11 mouse cellular contexts compared by ENCODE assay signal in the genomic region with DNA sequence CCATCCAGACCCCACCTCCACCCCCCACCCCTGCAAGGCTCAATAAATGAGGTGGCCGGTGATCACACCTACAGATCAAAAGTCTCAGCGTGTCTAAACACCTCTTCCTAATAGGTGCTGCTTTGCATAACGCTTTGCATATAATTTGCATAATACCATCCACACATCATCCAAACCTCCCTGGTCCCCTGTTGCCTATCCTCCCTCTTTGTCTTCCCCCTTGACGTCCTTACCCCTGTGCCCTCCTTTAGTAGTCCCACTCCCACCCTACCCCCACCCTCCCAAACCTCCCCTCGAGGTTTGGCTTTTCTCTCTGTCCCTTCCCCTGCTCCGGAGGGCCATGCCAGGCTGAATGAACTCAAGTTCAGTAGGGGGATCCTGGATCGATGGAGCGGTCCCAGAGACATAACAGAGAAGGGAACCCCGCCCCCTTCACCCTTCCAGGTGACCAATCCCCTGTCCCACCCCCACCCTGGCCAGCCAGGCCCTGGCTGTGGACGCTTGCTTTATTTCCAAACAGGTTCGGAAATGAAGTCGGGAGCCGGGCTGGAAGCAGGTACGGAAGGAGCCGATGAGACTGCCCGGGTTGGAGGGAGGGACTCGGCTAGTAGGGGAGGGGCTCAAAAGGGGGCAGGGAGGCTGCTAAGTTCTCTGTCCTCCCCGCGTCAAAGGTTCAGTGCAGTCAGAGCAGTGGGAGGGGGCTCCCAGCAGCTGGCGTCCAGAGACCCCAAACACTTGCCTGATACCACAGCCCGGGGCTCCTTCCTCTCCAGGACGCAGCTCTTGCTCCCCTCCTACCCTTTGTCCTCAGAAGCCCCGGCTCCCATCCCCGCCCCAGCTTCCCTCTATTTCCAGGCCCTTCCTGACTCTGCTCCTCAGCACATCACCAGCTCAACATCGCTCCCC.
DNase-seq lines count a peak whose midpoint lies in the region; ATAC-seq and TF ChIP-seq lines count a peak whose summit lies in the region.
"Had no signal": no experiment of that assay in that cellular context is flagged by ENCODE, and none has a peak within 500 bp of the region (broad histone marks: within the 10 kb centered on the region; RNA-seq: fewer than 3 reads in every experiment).

No protein-coding gene starts in this region.

- intact Hi-C loops in gastrocnemius, postnatal 36 days (cut with DNase I), result loop anchor here (5.0 kb wide), 1 partner anchor 168 kb away; no protein-coding TSS in a partner anchor
- intact Hi-C loops in left cerebral cortex, postnatal 4 days (cut with DNase I), result no loop called here

- peak overlapping the region; percentile 74 for H3K9ac ChIP-seq in heart, embryonic 13.5 days
- H3K9ac ChIP-seq in embryonic facial prominence, embryonic 14.5 days (ENCODE audit: low read depth, low read length), result peak overlapping the region; percentile 52
- H3K9ac ChIP-seq in intestine, postnatal 0 days (ENCODE audit: low read depth, low read length), result no peak overlapping the region

- no peak for TF ChIP-seq CTCF in intestine, postnatal 0 days (IDR thresholded peaks at IDR 0.05; ENCODE audit: low read depth)

- H3K36me3 ChIP-seq in heart, embryonic 13.5 days, result no peaks in the 10 kb centered on the region
- H3K36me3 ChIP-seq in embryonic facial prominence, embryonic 14.5 days (ENCODE audit: control insufficient read depth, insufficient read depth, low read length), result no peaks in the 10 kb centered on the region
- H3K36me3 ChIP-seq in intestine, postnatal 0 days (ENCODE audit: control insufficient read depth, insufficient read depth), result no peaks in the 10 kb centered on the region

- DNase-seq in heart, adult 8-10 months (ENCODE audit: low spot score), result no peak
- DNase-seq in embryonic facial prominence, embryonic 14.5 days (ENCODE audit: low spot score), result no peak
- peak; percentile 30 for DNase-seq in neural tube, embryonic 10.5 days (ENCODE audit: extremely low spot score, low spot score)
- DNase-seq in frontal cortex, postnatal 14 days (ENCODE audit: low spot score in 2 of 2), result no peak
- no peak for DNase-seq in gastrocnemius, postnatal 36 days
- DNase-seq in left cerebral cortex, postnatal 4 days, result no peak
- DNase-seq: adrenal gland, postnatal 36 days; lung, postnatal 36 days; right cerebral cortex, postnatal 4 days had no signal

- no peaks in the 10 kb centered on the region for H3K9me3 ChIP-seq in heart, embryonic 13.5 days
- H3K9me3 ChIP-seq in embryonic facial prominence, embryonic 14.5 days (ENCODE audit: control insufficient read depth, low read length), result no peaks in the 10 kb centered on the region
- H3K9me3 ChIP-seq in intestine, postnatal 0 days (ENCODE audit: control insufficient read depth), result no peaks in the 10 kb centered on the region

- no peak for ATAC-seq in heart, embryonic 13.5 days (ENCODE audit: extremely low read depth, insufficient number of reproducible peaks, low FRiP score, low TSS enrichment)
- ATAC-seq in embryonic facial prominence, embryonic 14.5 days (ENCODE audit: low read depth), result 0 out of 2 replicates have a peak, but pooled peaks have one; percentile 4
- no peak for ATAC-seq in intestine, postnatal 0 days

- WGBS in heart, embryonic 13.5 days, result 3% methylated on average over 25 of the region's 25 CpGs
- 8% methylated on average over 25 of the region's 25 CpGs for WGBS in embryonic facial prominence, embryonic 14.5 days
- WGBS in intestine, postnatal 0 days, result 15% methylated on average over 24 of the region's 25 CpGs

- H3K4me3 ChIP-seq in heart, embryonic 13.5 days, result peak overlapping the region; percentile 47
- H3K4me3 ChIP-seq in embryonic facial prominence, embryonic 14.5 days (ENCODE audit: low read depth, low read length), result peak overlapping the region; percentile 30
- no peak overlapping the region for H3K4me3 ChIP-seq in intestine, postnatal 0 days (ENCODE audit: low read depth, low read length)

- H3K4me2 ChIP-seq in heart, embryonic 13.5 days, result peak overlapping the region; percentile 73
- peak overlapping the region; percentile 60 for H3K4me2 ChIP-seq in embryonic facial prominence, embryonic 14.5 days (ENCODE audit: low read depth, low read length)
- peak overlapping the region; percentile 28 for H3K4me2 ChIP-seq in intestine, postnatal 0 days (replicated peaks; ENCODE audit: low read depth)

- H3K4me1 ChIP-seq in heart, embryonic 13.5 days, result peaks cover 29% of the 10 kb centered on the region
- peaks cover 24% of the 10 kb centered on the region for H3K4me1 ChIP-seq in embryonic facial prominence, embryonic 14.5 days (ENCODE audit: control insufficient read depth, insufficient read depth, low read length)
- H3K4me1 ChIP-seq in intestine, postnatal 0 days (replicated peaks; ENCODE audit: control insufficient read depth, insufficient read depth, low read length), result no peaks in the 10 kb centered on the region

- H3K27ac ChIP-seq in heart, embryonic 13.5 days (replicated peaks), result no peak overlapping the region
- H3K27ac ChIP-seq in embryonic facial prominence, embryonic 14.5 days (replicated peaks; ENCODE audit: low read depth, low read length), result no peak overlapping the region
- H3K27ac ChIP-seq in intestine, postnatal 0 days (ENCODE audit: low read depth, low read length), result no peak overlapping the region

- peaks cover 35% of the 10 kb centered on the region for H3K27me3 ChIP-seq in heart, embryonic 13.5 days (replicated peaks)
- 0 out of 2 replicates have a peak, but pooled peaks cover 9% of the 10 kb centered on the region for H3K27me3 ChIP-seq in embryonic facial prominence, embryonic 14.5 days (replicated peaks; ENCODE audit: control insufficient read depth, insufficient read depth, low read length)
- peaks cover 14% of the 10 kb centered on the region for H3K27me3 ChIP-seq in intestine, postnatal 0 days (replicated peaks; ENCODE audit: control insufficient read depth, insufficient read depth, low read length)
